Mouse (Mus musculus) kidney, embryonic 14.5 days (tissue): ENCODE results near the gene Rnf2. TPM values are rescaled to one million over a fixed set of nuclear protein-coding genes. Genes with fewer than 3 reads are reported as not detected.

Source experiments
- ATAC-seq: fragments of 200-750 bp; cut with Nextera tagmentation; 2 replicates; pipeline ENCODE4 v1.8.0; 2017; ENCODE audit warnings: moderate number of reproducible peaks, mild to moderate bottlenecking, moderate TSS enrichment, moderate library complexity; ENCODE audit not compliant: low FRiP score, low TSS enrichment
- H3K27ac ChIP-seq: fragments of 300-500 bp; sonication (generic); 2 replicates; pipeline ENCODE4 v1.5.1; 2014; ENCODE audit warnings: low read depth, mild to moderate bottlenecking, low read length, moderate library complexity, mixed read lengths
- H3K27me3 ChIP-seq: fragments of 300-500 bp; sonication (generic); 2 replicates; pipeline ENCODE4 v1.6.1; 2014; ENCODE audit warnings: mild to moderate bottlenecking, low read length; ENCODE audit not compliant: control insufficient read depth, insufficient read depth
- H3K36me3 ChIP-seq: fragments of 300-500 bp; sonication (generic); 2 replicates; pipeline ENCODE4 v1.6.1; 2014; ENCODE audit warnings: low read length, mixed read lengths; ENCODE audit not compliant: control insufficient read depth, insufficient read depth
- H3K4me1 ChIP-seq: fragments of 300-500 bp; sonication (generic); 2 replicates; pipeline ENCODE4 v1.6.1; 2014; ENCODE audit warnings: low read length, mixed read lengths; ENCODE audit not compliant: control insufficient read depth, insufficient read depth
- H3K4me2 ChIP-seq: fragments of 300-500 bp; sonication (generic); replicated peaks from 2 replicates; pipeline ENCODE4 v1.6.1; 2014; ENCODE audit warnings: low read depth, mild to moderate bottlenecking, low read length
- H3K4me3 ChIP-seq: fragments of 300-500 bp; sonication (generic); 2 replicates; pipeline ENCODE4 v1.5.1; 2014; ENCODE audit warnings: mild to moderate bottlenecking, low read length
- H3K9ac ChIP-seq: fragments of 300-500 bp; sonication (generic); 2 replicates; pipeline ENCODE4 v1.6.1; 2014; ENCODE audit warnings: low read depth, mild to moderate bottlenecking, low read length, moderate library complexity
- H3K9me3 ChIP-seq: fragments of 300-500 bp; sonication (generic); 2 replicates; pipeline ENCODE4 v1.6.1; 2016; ENCODE audit warnings: low read length; ENCODE audit not compliant: control insufficient read depth
- WGBS: fragments of 180-500 bp; shearing (Covaris S2); extraction: QIAGEN DNeasy Blood & Tissue Kit; methylation state at CpG from one replicate; pipeline ENCODE4 v1.1.7; 2014; 5-methylcytosine and 5-hydroxymethylcytosine counted together
- polyA plus RNA-seq: library from polyadenylated mRNA; unstranded; fragments of >200 nt; fragmentation: Nextera tagmentation; extraction: Ambion mirVana; gene quantifications from 2 replicates; pipeline ENCODE4 v1.2.1, GENCODE M21; 2014

The Rnf2 gene
- 82.7 and 105 TPM in 2 replicates for polyA plus RNA-seq

GRCm38 (mm10) chr1:151500531-151501361, at the start of gene Rnf2:
Gene Rnf2 (minus strand): TSS chr1:151500955.
- H3K27ac ChIP-seq: peak within 1 kb of the TSS; percentile 98
- H3K36me3 ChIP-seq: no peaks in the 10 kb centered on the region
- H3K9me3 ChIP-seq: no peaks in the 10 kb centered on the region; the same call in 1 of the 2 replicates
- no peaks in the 10 kb centered on the region for H3K27me3 ChIP-seq
- peak; percentile 98 for ATAC-seq
- peak within 1 kb of the TSS; percentile 51 for H3K4me2 ChIP-seq
- WGBS: under 1% methylated on average over 48 of the region's 90 CpGs
- peak within 1 kb of the TSS; percentile 94 for H3K4me3 ChIP-seq
- H3K4me1 ChIP-seq: peaks cover 14% of the 10 kb centered on the region
- H3K9ac ChIP-seq: peak within 1 kb of the TSS; percentile 99

GRCm38 (mm10) chr1:151549794-151550193, 49.0 kb upstream of the Rnf2 start:
- Histone ChIP-seq H3K9ac (no peak overlapping the region), H3K4me3 (no peak overlapping the region), H3K27ac (peak overlapping the region; percentile 62; the same call in 1 of the 2 replicates), H3K36me3 (no peaks in the 10 kb centered on the region), H3K27me3 (no peaks in the 10 kb centered on the region), H3K4me2 (no peak overlapping the region), H3K4me1 (no peaks in the 10 kb centered on the region), H3K9me3 (no peaks in the 10 kb centered on the region)
- WGBS: 69% methylated on average over 7 of the region's 7 CpGs
- ATAC-seq: no peak

- peak overlapping the region; percentile 62 for H3K27ac ChIP-seq
- H3K9me3 ChIP-seq: no peaks in the 10 kb centered on the region
- no peaks in the 10 kb centered on the region for H3K36me3 ChIP-seq
- peak; percentile 35; the same call in 1 of the 2 replicates for ATAC-seq
- H3K4me3 ChIP-seq: no peak overlapping the region
- no peak overlapping the region for H3K9ac ChIP-seq
- no peaks in the 10 kb centered on the region for H3K4me1 ChIP-seq
- H3K27me3 ChIP-seq: no peaks in the 10 kb centered on the region
- no peak overlapping the region for H3K4me2 ChIP-seq
- 48% methylated on average over 8 of the region's 8 CpGs for WGBS
Observed at GRCm38 (mm10) chr1:151548896-151549610, 48.3 kb upstream of the Rnf2 start.

- Histone ChIP-seq H3K4me2 (no peak overlapping the region), H3K27me3 (no peaks in the 10 kb centered on the region), H3K4me3 (no peak overlapping the region), H3K9me3 (no peaks in the 10 kb centered on the region), H3K4me1 (no peaks in the 10 kb centered on the region), H3K36me3 (no peaks in the 10 kb centered on the region), H3K27ac (no peak overlapping the region), H3K9ac (no peak overlapping the region)
- WGBS: 77% methylated on average over 7 of the region's 7 CpGs
- ATAC-seq: no peak
Observed at GRCm38 (mm10) chr1:151545571-151545970, 44.8 kb upstream of the Rnf2 start.

- H3K4me1 ChIP-seq: no peaks in the 10 kb centered on the region
- no peak for ATAC-seq
- H3K27ac ChIP-seq: no peak overlapping the region
- no peak overlapping the region for H3K9ac ChIP-seq
- H3K36me3 ChIP-seq: no peaks in the 10 kb centered on the region
- H3K27me3 ChIP-seq: no peaks in the 10 kb centered on the region
- WGBS: 91% methylated on average over 3 of the region's 3 CpGs
- no peak overlapping the region for H3K4me2 ChIP-seq
- no peak overlapping the region for H3K4me3 ChIP-seq
- H3K9me3 ChIP-seq: no peaks in the 10 kb centered on the region
Observed at GRCm38 (mm10) chr1:151544581-151544980, 43.8 kb upstream of the Rnf2 start.

GRCm38 (mm10) chr1:151543796-151544477, 43.2 kb upstream of the Rnf2 start:
- Histone ChIP-seq H3K9ac (no peak overlapping the region), H3K27ac (no peak overlapping the region), H3K27me3 (no peaks in the 10 kb centered on the region), H3K4me1 (no peaks in the 10 kb centered on the region), H3K4me3 (no peak overlapping the region), H3K36me3 (no peaks in the 10 kb centered on the region), H3K9me3 (no peaks in the 10 kb centered on the region), H3K4me2 (no peak overlapping the region)
- WGBS: 74% methylated on average over 6 of the region's 6 CpGs
- no peak for ATAC-seq

GRCm38 (mm10) chr1:151526701-151527100, 25.9 kb upstream of the Rnf2 start:
- H3K4me3 ChIP-seq: no peak overlapping the region

GRCm38 (mm10) chr1:151517571-151518250, 17.0 kb upstream of the Rnf2 start:
- Histone ChIP-seq H3K36me3 (no peaks in the 10 kb centered on the region), H3K4me2 (no peak overlapping the region), H3K9me3 (no peaks in the 10 kb centered on the region), H3K27me3 (no peaks in the 10 kb centered on the region), H3K4me3 (no peak overlapping the region), H3K27ac (no peak overlapping the region), H3K4me1 (no peaks in the 10 kb centered on the region), H3K9ac (no peak overlapping the region)
- no peak for ATAC-seq
- WGBS: 85% methylated on average over 12 of the region's 15 CpGs

More at GRCm38 (mm10) chr1:151526701-151527100, 25.9 kb upstream of the Rnf2 start:
- no peak overlapping the region for H3K27ac ChIP-seq
- H3K9ac ChIP-seq: no peak overlapping the region
- 82% methylated on average over 3 of the region's 3 CpGs for WGBS
- no peaks in the 10 kb centered on the region for H3K27me3 ChIP-seq
- H3K9me3 ChIP-seq: no peaks in the 10 kb centered on the region
- H3K4me2 ChIP-seq: no peak overlapping the region
- no peak for ATAC-seq
- no peaks in the 10 kb centered on the region for H3K4me1 ChIP-seq
- H3K36me3 ChIP-seq: no peaks in the 10 kb centered on the region
